Mouse (Mus musculus): ENCODE results near the gene Npas3.

Gene Npas3

DNA sequence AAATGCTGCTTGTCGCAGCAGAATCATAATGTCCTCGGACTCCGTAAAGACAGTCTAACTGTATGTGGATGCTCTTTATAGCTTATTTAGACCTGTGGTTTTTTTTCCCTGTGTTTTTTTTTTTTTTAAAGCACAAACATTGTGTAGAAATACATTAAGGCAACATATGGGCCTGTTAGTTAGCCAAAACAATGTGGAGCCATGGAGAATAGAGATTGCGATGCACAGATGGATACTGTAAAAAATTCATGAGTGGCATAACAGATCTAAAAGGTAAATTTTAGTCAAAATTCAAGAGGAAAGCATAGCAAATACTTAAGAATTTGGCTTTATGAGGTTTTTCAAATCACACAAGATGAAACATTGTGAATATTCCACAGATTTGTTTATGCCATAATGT is 444.0 kb downstream of the Npas3 start:
- DNase-seq (ENCODE audit: low read depth in 2 of 2, low spot score in 2 of 2) = no peak

DNA sequence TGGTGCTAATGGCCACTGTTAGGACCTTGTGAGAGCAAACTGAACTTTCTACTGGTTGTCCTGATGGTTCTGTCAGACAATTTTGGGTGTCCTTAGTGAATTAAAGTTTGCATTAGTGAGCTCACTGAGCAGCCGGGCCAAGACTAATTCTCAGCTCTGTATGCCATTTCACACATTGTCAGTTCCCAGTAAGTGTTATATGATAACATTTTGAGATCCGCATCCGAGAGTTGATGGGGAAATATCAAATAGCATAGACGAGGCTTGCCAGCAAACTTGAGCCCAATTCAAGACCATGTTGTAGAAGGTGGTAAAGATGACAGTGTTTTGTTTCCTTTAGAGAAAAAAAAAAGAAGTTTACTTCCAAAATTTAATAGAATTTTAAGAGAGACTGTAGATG is 445.9 kb downstream of the Npas3 start:
- no peak for DNase-seq (ENCODE audit: low read depth in 2 of 2, low spot score in 2 of 2)

DNA sequence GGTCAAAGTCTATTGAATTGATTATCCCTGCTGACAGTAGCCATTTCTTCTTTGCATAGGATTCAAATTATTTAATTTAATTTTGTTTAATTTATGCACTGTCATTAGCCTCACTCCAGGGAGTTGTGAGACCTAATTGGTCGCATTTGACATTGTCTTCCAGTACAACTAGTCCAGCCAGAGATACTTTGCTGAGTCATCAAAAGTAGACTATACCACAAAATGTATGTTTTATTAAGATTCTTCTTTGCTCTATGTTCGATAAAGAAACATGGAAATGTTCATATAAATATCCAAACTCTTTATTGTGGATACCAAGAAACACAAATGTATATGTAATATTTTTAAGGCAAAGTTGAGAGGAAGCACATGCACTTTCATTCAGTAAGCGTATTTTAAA is 446.8 kb downstream of the Npas3 start:
- no peak for DNase-seq (ENCODE audit: low read depth in 2 of 2, low spot score in 2 of 2)

DNA sequence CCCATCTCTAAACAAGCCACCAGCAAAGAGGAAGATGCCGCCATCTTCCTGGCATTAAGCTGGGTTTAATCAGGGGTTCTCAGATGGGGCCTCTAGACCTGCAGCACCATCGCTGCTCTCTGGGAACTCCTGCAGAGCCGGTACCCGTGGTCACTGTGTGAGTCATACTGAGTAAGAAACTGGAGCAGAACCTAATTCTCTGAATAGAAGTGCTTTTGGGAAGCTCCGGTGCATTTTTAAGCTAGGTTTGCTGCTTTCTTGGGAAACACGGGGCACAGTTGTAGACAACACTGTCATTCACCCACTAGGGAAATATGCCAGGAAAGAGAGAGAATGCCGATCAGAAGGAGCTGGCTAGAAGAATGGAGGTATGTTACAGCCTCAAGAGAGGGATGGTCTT is 449.2 kb downstream of the Npas3 start:
- no peak for DNase-seq (ENCODE audit: low read depth in 2 of 2, low spot score in 2 of 2)

DNA sequence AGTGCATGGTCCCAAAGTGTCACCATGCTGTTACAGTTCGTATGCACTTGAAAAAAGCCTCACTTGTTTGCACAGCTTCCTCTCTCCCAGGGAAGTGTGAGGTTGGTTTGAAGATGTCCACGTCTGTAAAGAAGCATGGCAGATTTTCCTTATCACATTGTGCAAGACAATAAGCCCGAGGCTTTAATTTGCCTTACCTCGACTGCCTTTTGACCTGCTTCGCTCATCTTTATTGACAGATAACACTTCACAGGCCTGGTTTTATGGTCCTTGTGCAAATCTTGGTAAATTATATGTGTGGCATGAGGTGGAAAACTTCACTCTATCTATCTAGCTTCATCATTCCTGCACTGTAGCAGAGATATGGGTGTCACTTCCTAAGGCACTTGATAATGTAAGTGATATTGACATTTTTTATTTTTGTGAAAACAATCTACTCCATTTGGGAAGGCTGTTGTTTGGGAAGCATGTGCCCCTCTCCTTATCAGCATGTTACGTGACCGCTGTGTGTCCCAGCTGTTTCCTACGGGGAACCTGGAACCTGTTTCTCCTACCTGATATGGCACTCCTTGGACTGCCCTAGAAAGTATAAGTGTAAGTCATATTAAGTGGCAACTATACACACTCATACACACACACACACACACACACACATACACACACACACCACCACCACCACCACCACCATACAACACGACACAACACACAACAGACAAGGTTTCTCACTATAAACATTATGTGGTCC is 450.2 kb downstream of the Npas3 start:
- DNase-seq (ENCODE audit: low read depth in 2 of 2, low spot score in 2 of 2) = no peak

DNA sequence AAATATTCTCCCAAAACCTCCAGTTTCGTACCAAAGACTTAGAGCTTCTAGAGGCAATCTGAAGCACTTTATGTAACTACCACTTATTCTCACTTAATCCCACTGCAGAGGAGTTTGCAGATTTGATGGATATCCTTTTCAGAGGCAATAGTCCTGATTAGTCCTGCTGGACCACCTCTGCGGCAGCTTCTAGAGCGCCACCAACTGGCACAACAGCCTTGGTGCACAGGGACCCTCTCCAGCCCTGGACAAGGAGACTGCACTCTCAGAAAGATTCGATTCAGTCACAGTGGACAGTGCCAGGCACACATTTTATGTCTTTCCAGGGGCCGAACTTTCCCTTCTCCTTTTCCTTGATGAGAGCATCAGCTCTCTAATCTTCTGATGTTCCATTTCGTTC is 471.4 kb downstream of the Npas3 start:
- no peak for DNase-seq (ENCODE audit: low read depth in 2 of 2, low spot score in 2 of 2)

DNA sequence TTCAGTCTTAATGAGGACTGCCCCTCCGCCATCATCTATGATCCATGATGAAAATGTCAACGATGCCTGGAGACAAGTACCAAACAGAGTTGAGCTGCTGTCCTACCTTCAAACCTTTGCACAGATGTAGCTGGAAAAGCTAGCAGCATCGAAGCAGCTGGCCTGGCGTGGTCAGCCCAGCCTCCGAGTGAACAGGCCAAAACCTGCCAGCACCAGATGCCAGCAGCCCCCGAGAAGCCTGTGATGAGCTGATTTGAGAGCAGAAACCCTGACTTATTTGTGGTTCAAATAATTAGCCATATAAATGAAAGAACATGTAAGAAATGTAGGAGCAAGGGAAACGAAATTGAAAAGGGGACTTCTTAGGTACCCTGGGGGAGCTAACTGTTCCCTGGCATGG is 473.7 kb downstream of the Npas3 start:
- DNase-seq (ENCODE audit: low read depth in 2 of 2, low spot score in 2 of 2) = no peak

DNA sequence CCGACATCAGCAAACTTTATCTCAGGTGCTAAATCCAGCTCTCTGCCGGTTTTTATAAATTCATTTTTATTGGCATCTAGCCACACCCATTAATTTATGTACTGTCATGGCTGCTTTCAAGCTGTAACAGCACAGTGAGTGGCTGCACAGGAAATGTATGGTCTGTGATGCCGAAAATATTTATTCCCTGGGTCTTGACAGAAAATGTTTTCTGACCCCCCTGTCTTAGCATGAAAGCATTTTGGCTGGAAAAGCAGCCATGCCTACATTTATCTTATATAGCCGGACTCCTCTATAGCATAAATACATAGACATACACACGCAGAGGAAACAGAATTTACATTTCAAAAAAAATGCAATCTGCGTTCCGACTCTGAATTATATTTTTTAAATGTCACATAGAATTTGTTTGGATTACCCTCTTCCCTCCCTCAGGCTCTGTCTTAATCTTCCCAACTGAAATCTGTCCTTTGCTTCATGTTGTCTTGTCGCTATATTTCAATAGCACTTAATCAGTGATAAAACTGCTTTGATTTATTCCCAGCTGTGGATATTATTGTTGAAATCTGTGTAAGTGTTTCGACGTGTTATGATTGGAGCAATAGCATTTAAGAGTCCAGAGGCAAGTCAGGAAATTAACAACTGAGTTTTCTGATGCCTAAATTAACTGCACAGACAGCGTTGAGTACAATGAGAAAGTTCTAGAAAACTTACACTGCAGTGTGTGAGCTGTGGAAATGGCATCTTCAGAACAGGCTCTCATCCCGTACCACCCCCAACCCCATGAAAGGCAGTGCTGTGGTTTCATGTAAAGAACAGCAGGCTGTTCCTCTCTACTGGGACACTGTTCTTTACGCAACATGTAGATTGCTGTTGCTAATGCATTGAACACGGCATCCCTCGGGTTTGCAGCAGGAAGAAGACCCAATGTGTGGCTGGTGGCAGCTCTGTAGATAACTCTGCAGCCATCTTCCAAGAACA is 474.5 kb downstream of the Npas3 start:
- DNase-seq (ENCODE audit: low read depth in 2 of 2, low spot score in 2 of 2) = no peak

DNA sequence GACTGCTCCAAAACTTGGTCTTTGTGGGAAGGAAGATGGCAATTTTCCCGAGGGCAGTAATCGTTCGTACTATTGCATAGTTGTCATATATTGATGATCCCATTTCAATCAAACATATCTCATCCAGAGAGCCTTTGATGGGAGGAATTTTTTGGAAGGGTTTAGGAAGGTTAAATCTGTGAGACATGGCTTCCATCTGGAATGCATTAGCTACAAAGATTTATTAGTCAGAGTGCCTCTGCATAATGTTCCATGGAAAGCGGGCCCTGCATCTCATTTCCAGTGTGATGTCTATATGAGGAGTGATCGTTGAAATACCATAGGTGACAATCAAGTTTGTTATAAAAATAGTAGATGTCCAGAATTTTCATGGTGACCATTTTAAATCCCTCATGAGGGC is 480.8 kb downstream of the Npas3 start:
- DNase-seq (ENCODE audit: low read depth in 2 of 2, low spot score in 2 of 2) = no peak

DNA sequence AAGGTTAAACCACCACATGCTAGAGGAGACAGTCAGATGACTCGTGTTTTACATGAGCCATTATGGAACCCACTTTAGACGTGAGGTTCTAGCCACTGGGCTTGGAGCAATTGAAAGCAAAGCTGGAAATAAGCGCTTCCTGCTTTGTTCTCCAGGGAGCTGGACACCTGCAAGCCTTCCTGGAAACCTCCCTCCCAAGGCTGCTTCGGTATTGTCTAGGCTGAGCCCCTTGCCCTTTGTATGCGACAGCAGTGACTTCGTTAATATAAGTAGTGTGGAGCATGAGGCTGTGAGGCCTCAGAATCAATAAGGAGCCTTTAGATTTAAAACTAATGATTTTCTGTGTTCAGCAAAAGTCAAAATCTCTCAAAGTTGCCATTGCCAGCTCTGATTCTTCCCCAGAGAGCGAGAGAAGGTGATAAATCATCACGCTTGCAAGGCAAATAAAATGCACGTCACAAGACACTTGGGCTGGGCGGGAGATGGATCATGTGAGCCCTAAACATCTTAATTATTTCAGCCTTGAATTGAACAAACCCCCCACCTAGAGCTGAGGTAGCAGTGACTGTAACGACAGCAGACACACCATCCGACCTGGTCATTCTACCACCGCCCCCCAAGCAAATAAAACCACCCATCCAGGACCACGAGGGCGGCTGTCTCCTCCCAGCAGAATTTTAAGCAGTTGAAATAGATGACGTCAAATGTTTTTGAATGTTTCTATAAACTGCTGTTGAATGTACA is 490.2 kb downstream of the Npas3 start:
- no peak for DNase-seq (ENCODE audit: low read depth in 2 of 2, low spot score in 2 of 2)

DNA sequence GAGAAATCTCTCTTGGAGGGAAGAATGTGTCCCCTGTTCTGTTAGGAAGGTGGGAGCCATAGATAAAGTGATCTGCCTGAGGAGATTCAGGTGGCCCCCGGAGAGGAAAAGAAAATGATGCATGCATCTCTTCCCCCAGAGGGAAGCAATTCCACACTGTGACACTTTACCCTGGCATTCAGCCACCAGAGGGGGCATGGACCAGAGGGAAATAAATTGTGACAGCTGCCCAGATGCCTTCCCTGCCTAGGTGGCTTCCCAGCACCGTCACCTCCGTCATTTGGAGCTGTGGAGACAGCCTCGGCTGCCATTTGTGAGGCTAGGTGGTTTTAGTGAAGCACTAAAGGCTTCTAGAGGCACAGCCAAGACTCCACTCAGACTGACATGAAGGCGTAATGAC is 498.2 kb downstream of the Npas3 start:
- no peak for DNase-seq (ENCODE audit: low read depth in 2 of 2, low spot score in 2 of 2)

DNA sequence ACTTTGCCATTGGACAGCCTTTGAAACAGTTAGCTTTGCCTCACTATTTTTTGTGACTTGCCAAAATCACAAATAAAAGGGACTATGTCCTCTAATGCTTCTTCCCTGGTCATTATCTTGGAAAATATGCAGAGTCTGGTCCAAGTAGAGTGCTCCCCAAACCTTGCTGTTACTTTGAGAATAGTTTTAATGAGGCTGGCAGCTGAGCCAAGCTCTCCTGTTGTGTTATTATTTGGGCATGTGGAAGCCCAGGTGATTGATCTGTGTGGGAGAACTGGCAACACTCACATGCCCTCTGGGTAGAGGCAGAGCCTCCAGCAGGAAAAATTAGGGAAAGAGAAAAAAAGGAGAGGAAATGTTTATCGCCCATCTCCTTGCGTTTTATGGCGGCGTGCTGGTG is 500.9 kb downstream of the Npas3 start:
- no peak for DNase-seq (ENCODE audit: low read depth in 2 of 2, low spot score in 2 of 2)

DNA sequence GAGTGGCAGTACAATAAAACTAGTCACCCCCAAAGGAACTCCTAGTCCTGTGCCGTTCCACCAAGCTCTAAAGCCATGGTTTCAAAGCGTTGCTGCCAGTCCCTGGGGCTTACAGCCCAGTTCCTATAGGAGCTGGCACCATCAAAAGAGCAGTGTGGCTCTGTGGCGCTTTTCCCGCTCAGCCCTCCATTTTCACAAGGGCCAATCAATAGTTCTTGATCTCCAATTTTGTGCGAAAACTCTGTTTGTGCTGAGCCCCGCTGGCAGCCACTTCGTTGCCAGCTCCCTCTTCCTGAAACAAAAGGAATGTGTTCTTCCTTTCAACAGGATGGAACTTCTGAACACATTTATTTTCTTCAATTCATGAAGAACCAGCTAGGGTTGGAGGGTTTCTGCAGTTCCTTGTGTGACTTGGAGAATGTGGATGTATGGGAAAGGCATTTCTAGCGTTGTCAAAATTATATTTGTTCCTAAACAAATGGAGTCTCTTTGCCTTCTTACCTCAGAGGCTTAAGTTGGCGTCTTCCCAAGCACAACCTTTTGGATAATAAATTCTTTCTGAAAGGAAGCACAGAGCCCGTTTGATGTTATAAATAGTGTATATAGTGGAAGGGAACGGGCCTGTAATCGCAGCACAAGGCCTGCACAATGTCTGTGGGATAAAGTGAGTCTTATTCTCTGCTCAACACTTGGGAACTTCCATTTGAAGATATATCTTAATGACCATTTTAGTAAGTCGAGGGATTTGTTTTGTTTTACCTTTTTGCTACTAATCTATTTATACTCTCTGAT is 504.0 kb downstream of the Npas3 start:
- no peak for DNase-seq (ENCODE audit: low read depth in 2 of 2, low spot score in 2 of 2)

DNA sequence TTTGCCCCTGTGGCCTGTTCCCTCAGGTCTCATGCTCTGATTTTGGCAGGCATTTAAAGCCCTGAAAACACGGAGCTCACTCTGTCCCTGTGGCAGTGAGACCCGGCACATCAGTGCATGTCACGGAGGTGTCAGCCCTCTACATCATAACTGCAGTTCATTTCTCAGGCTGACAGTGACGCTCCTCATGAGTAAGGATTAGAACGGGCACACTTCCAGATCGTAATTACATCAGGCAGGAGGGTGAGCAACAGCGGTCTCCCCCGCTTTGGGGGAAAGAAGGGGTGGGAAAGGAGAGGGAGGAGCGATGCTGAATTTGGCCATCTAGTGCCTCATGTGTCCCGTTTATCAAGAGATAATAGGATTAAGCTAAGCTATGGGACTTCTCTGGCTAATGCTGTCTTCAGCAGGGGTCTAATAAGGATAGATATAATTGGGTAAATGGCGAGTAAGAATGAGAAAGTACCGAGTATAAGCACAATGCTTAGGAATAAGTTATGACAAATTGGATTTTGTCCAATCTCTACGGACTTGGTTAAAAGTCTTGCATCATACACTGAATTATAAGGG is 505.0 kb downstream of the Npas3 start:
- DNase-seq (ENCODE audit: low read depth in 2 of 2, low spot score in 2 of 2) = no peak

DNA sequence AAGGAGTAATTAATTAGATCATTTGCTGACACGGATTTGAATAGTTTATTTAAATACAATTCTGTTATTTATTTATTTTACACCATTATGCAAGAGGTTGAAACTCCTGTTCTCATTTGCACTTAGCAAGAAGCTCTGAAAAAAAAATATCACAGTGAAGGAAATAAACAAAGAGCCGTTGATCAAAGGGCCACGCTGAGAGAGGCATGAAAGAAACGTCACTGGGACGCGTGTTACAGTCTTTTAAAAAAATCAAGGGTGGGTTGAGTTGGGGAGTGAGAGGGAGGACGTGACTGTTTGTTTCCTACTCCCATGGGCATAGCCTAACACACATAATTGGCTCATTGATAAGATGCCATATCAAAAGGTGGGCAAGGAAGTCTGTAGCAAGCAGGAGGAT is 505.8 kb downstream of the Npas3 start:
- no peak for DNase-seq (ENCODE audit: low read depth in 2 of 2, low spot score in 2 of 2)

DNA sequence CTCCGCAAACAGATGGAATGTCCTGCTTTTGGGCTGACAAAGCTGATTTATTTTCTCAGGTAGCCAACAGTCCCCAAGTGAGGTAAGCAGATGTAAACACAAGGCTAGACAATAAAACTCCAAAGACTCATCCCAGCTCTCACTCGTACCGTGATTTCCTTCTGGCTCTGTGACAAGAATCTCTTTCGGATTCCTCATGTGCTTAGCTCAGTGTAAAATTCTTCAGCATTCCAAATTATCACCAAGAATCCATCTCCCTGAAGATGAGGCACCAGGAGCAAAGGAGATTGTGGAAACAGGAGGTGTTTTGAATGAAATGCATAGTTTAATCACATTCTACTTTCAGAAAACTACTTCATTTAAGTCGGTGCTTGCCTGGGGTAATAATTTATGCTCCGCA is 509.2 kb downstream of the Npas3 start:
- DNase-seq (ENCODE audit: low read depth in 2 of 2, low spot score in 2 of 2) = no peak

DNA sequence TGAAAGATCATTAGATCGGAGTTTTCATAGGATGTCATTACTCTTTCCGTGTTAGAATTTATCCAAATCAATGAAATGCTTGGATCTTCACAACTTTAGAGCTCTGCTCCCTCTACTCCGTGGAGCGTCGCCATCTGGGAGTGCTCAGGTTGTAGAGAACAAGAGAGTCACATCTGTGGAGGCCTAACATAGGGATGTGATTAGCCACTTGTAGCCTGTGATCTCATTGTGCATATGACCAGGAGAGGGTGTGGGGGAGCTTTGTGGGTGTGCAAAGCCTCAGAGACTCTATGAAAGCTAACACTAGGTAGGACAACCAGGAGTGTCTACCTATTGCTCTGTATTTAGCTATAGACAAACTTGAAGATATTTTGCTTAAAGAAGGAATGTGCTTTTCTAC is 509.9 kb downstream of the Npas3 start:
- DNase-seq (ENCODE audit: low read depth in 2 of 2, low spot score in 2 of 2) = no peak

DNA sequence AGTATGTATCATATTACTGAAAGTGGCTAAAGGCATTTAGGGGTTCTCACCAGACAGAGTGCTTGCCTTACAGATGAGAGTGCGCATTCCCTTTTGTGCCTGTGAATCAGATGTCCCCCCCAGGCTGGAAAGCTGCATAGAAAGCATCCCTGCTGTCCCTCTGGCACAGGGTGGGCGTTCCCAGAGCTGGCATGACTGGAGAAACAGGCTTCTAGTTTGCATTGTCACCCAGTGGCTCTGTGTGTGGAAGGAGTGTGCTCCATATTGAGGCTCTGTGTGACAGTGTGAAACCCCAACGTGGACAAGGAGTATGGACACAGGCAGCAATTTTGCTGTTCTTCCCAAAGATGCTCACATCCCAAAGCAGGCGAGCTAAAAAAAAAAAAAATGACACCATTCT is 515.7 kb downstream of the Npas3 start:
- DNase-seq (ENCODE audit: low read depth in 2 of 2, low spot score in 2 of 2) = no peak

DNA sequence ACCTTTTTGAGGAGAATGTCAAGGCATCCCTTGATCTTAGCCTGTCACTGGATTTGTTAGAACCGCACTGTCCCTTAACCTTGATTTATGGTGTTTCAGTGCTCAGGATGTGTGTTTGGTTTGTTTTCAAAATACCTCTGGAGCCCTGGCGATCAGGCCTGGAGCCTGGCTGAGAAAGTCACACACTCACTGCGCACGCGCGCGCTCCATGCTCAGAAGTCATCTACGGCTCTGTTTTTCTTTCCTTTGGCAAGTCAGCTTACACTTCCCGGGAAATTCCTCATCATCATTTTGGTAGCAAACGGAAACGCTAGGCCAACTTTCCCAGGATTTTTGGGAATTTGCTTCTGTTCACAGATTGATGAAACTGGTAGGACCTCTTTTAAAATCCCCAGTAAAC is 519.9 kb downstream of the Npas3 start:
- no peak for DNase-seq (ENCODE audit: low read depth in 2 of 2, low spot score in 2 of 2)

DNA sequence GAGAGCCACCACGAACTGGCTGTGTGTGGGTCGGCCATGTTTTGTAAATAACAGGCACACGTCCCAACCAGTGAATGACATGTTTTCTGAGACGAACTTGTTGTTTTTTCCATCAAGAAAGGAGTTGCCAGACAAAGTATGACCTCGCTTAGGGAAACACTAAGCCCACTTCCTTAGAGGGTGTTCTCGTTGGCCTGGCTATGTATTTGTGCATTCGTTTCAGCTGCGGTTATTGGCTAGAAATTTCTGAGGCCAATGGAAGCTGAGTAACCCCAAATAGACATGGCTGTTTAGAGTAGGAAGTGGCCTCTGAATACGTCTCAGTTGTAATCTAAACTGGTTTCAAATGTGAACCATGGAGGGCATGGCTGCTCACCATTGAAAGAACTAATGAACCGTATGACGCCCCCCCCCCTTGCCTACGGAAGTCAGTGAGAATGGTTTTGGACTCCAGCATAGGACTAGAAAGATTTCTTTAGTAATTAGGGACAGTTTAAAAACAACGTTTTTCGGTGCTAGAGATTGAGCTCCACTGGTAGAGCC is 523.0 kb downstream of the Npas3 start:
- DNase-seq (ENCODE audit: low read depth in 2 of 2, low spot score in 2 of 2) = no peak

All from CD8-positive naive resting alpha-beta T cell, adult 2 months (primary cell).